Mouse (Mus musculus) cerebellum, adult 2 months (tissue): ENCODE data around the gene Lck.

Experiments
- CTCF ChIP-seq: fragments of 200-500 bp; IDR thresholded peaks from 2 replicates; pipeline ENCODE4 v1.5.1; 2011; ENCODE audit warnings: low read depth, mild to moderate bottlenecking, control low read depth, low read length, moderate library complexity, borderline replicate concordance; ENCODE audit not compliant: insufficient read depth
- POLR2A ChIP-seq: fragments of 200-500 bp; IDR thresholded peaks from 2 replicates; pipeline ENCODE4 v1.6.1; 2011; ENCODE audit warnings: low read length, control low read depth, borderline replicate concordance; ENCODE audit not compliant: insufficient read depth

DNA sequence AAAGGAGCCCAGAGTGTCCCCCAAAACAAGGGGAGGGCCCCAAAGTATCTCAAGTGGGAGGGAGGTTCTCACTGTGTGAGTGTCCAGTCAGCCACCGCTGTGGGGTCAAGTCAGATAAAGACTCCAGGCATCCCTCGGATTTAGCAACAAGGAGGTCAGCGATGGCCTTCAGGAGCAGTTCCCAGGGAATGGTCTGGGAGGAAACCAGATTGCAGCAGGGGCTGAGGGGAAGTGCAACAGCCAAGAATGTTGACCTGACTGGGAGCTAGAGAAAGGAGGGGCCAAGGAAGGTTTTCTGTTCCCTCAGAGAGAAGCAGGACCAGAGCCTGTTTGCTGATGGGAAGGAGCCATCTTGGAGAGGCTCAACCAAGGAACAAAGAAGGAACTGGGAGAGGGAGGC, 74.5 kb downstream of the Lck start:
- no peak for TF ChIP-seq CTCF
- no peak for TF ChIP-seq POLR2A
